Mouse (Mus musculus): ENCODE measurements around the gene Yju2. TPM values are rescaled to one million over a fixed set of nuclear protein-coding genes. Genes with fewer than 3 reads are reported as not detected.

Yju2 gene
- polyA plus RNA-seq, 1 experiment, result not detected

DNA sequence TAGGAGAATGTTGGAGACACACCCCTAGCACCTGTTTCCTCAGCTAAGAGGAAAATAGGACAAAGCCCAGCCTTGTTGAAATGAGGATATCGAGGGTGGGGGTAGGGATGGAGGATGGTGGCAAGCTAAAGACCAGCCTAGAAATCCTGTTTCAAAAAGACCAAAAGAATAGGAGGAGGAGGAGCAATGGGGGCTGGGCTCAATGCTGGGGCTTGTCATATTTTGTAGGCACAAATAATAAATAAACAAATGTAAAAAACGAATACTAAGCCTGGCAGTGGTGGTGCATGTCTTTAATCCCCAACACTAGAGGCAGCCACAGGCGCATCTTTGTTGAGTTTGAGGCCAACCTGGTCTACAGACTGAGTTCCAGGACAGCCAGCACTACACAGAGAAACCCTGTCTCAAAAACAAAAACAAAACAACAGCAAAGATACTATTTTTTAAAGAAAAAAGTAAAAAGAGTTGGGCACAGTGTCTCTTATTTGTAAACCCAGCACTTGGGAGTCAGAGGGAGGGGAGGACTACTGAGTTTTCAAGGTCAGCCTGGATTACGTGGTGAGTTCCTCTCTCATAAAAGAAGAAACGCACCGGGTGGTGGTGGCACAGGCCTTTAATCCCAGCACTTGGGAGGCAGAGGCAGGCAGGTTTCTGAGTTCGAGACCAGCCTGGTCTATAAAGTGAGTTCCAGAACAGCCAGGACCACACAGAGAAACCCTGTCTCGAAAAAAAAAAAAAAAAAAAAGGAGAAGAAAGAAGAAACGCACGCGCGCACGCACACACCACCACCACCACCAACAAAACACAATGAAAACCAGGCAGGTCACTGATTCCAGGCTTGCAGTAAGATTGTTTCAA lies 944 bp upstream of the Yju2 start:
- Histone ChIP-seq H3K27ac (ENCODE audit: insufficient read depth, low read depth, low read length) (0 out of 2 replicates have a peak overlapping the region, but pooled peaks have one; percentile 79), H3K4me1 (ENCODE audit: control insufficient read depth, insufficient read depth, low read length) (peaks cover 19% of the 10 kb centered on the region), H3K4me3 (ENCODE audit: insufficient read depth, low read depth, low read length) (peak overlapping the region; percentile 5; the same call in 1 of the 2 replicates)
- TF ChIP-seq CTCF (IDR thresholded peaks at IDR 0.05; ENCODE audit: insufficient read depth, low read depth, low read length) (no peak), POLR2A (IDR thresholded peaks at IDR 0.05; ENCODE audit: insufficient read depth, low read depth, low read length) (no peak)
- WGBS, result 72% methylated on average over 13 of the region's 13 CpGs

DNA sequence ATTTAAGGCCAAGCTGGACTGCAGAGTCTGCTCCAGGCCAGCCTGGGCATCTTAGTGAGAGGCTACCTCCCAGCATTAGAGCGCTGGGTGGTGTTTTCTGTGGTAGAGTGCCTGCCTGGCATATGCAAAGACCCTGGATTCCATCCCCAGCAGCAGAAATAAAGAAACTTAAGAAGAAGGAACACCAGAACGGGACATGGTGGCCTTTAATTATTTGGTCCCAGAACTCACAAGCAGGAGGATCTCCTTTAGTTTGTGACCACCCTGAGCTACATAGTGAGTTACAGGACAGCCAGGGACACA lies 364 bp upstream of the Yju2 start:
- Histone ChIP-seq H3K4me1 (ENCODE audit: control insufficient read depth, insufficient read depth, low read length) (peaks cover 23% of the 10 kb centered on the region), H3K4me3 (ENCODE audit: insufficient read depth, low read depth, low read length) (peak overlapping the region; percentile 5; the same call in 1 of the 2 replicates), H3K27ac (ENCODE audit: insufficient read depth, low read depth, low read length) (peak overlapping the region; percentile 79)
- TF ChIP-seq POLR2A (IDR thresholded peaks at IDR 0.05; ENCODE audit: insufficient read depth, low read depth, low read length), result no peak
- no peak for TF ChIP-seq CTCF (IDR thresholded peaks at IDR 0.05; ENCODE audit: insufficient read depth, low read depth, low read length)
- WGBS, result 28% methylated on average over 2 of the region's 2 CpGs

DNA sequence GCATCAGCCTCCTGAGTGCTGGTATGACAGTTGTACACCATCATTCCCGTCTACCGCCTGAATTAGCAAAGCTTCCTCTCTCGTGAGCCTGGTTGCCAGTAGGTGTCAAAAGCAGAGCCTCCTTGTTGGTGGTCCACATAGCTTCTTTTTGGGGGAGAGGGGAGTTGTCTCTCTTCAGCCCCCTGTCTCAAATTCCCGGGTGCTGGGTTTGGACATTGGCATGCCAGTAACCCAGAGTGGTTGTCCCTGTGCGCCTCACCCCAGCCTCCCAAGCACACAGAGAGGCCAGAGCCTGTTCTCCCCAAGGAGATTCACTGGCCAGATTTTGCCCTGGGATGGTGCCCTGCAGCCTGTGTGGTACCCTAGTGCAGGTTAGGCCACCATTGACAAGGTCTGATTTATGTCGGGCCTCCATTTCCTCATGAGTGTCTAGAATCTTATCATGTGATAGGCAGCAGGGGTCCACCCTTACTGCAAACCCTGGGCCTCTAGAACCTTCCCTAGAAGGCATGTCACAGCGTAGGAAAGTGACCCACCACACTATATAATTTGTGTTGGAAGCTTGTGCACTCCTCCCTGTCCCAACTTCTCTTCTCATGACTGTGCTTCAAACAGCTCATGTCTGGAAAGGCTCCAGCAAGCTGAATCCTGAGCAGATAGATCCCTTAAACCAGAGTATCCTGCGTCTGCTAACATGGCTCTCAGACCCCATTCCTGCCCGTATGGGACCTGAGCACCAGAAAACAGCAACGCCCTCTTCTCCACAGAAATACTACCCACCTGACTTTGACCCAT lies 1.2 kb downstream of the Yju2 start:
- Histone ChIP-seq H3K27ac (ENCODE audit: insufficient read depth, low read depth, low read length) (no peak overlapping the region), H3K4me1 (ENCODE audit: control insufficient read depth, insufficient read depth, low read length) (peaks cover 23% of the 10 kb centered on the region), H3K4me3 (ENCODE audit: insufficient read depth, low read depth, low read length) (no peak overlapping the region)
- WGBS, result 73% methylated on average over 10 of the region's 10 CpGs
- TF ChIP-seq POLR2A (IDR thresholded peaks at IDR 0.05; ENCODE audit: insufficient read depth, low read depth, low read length) (no peak), CTCF (IDR thresholded peaks at IDR 0.05; ENCODE audit: insufficient read depth, low read depth, low read length) (no peak)

DNA sequence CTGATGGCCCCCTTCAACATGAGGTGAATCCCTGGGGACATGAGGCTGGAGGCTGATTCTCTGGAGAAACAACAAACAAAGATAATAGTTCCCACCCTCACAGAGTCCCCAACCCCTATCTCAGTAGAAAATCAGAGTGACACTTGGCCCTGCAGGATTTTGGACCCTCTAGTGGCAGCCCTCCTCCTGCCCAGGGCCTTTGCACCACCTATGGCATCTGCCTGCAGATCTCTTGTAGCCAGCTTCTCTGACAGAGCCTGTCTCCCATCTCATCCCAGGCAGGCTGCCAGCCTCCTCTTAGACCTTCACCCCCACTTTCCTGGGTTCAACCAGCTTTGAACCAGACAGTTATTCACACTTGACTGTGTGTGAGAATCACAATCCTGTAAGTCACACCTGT lies 1.9 kb downstream of the Yju2 start:
- H3K4me1 ChIP-seq (ENCODE audit: control insufficient read depth, insufficient read depth, low read length), result peaks cover 23% of the 10 kb centered on the region
- no peak overlapping the region for H3K4me3 ChIP-seq (ENCODE audit: insufficient read depth, low read depth, low read length)
- no peak overlapping the region for H3K27ac ChIP-seq (ENCODE audit: insufficient read depth, low read depth, low read length)
- TF ChIP-seq CTCF (IDR thresholded peaks at IDR 0.05; ENCODE audit: insufficient read depth, low read depth, low read length) (no peak), POLR2A (IDR thresholded peaks at IDR 0.05; ENCODE audit: insufficient read depth, low read depth, low read length) (no peak)

DNA sequence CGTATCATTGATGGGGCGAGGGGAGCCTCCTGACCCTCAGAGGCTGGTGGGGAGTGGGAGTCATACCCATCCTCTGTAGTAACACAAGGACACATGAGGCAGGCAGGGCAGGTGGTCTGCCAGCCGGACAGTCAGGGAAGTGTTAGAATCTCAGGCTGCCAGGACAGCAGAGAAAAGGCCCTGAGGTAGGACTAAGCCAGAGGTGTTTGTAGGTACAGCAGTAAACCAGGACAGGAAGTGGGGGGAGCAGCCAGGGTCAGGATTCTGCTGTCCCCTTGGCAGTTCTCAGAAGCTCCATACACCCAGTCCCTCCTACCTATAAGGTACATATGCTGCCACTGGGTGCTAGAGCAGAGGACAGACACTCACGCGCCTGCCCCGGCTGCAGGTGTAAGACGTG lies 2.7 kb downstream of the Yju2 start:
- Histone ChIP-seq H3K4me3 (ENCODE audit: insufficient read depth, low read depth, low read length) (no peak overlapping the region), H3K4me1 (ENCODE audit: control insufficient read depth, insufficient read depth, low read length) (peaks cover 16% of the 10 kb centered on the region), H3K27ac (ENCODE audit: insufficient read depth, low read depth, low read length) (no peak overlapping the region)
- TF ChIP-seq CTCF (IDR thresholded peaks at IDR 0.05; ENCODE audit: insufficient read depth, low read depth, low read length) (no peak), POLR2A (IDR thresholded peaks at IDR 0.05; ENCODE audit: insufficient read depth, low read depth, low read length) (no peak)
- 98% methylated on average over 7 of the region's 7 CpGs for whole genome bisulfite sequencing

DNA sequence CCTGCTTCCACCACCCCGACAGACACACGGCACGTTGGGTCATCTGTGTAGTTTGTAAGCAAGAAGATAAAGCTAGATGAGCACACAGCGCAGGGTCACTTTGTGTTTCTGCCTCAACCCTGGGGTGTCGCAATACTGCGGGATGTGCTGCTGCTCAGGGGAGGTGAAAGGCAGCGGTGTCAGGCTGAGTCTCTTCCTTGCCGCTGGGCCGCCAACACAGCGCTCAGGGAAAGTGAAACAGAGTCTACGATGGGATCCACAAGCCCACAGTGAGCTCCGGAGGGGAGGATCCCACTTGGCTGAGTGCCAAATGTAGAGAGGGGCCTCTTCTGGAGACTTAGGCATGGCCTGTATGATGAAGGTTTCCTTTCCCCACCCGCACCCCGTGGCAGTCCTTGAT lies 4.3 kb downstream of the Yju2 start:
- no peak overlapping the region for H3K4me3 ChIP-seq (ENCODE audit: insufficient read depth, low read depth, low read length)
- 88% methylated on average over 14 of the region's 14 CpGs for WGBS
- H3K4me1 ChIP-seq (ENCODE audit: control insufficient read depth, insufficient read depth, low read length), result peaks cover 13% of the 10 kb centered on the region
- H3K27ac ChIP-seq (ENCODE audit: insufficient read depth, low read depth, low read length), result no peak overlapping the region
- TF ChIP-seq CTCF (IDR thresholded peaks at IDR 0.05; ENCODE audit: insufficient read depth, low read depth, low read length) (no peak), POLR2A (IDR thresholded peaks at IDR 0.05; ENCODE audit: insufficient read depth, low read depth, low read length) (no peak)

DNA sequence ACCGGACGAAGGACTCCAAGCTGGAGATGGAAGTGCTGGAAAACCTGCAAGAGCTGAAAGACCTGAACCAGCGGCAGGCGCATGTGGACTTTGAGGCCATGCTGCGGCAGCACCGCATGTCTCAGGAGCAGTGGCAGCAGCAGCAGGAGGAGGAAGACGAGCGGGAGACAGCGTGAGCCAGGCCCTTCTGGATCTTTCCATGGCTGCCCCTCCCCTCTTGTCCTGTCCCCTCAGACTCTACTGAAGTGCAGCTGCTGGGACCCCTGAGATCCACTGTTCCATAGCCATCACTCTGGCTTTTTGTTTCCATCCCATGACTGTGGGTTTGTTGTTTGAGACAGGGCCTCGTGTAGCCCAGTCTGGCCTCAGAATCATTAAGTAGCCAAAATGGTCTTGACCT lies 5.6 kb downstream of the Yju2 start:
- WGBS, result 94% methylated on average over 10 of the region's 10 CpGs
- Histone ChIP-seq H3K27ac (ENCODE audit: insufficient read depth, low read depth, low read length) (no peak overlapping the region), H3K4me3 (ENCODE audit: insufficient read depth, low read depth, low read length) (no peak overlapping the region), H3K4me1 (ENCODE audit: control insufficient read depth, insufficient read depth, low read length) (peaks cover 11% of the 10 kb centered on the region)
- TF ChIP-seq CTCF (IDR thresholded peaks at IDR 0.05; ENCODE audit: insufficient read depth, low read depth, low read length) (no peak), POLR2A (IDR thresholded peaks at IDR 0.05; ENCODE audit: insufficient read depth, low read depth, low read length) (no peak)

DNA sequence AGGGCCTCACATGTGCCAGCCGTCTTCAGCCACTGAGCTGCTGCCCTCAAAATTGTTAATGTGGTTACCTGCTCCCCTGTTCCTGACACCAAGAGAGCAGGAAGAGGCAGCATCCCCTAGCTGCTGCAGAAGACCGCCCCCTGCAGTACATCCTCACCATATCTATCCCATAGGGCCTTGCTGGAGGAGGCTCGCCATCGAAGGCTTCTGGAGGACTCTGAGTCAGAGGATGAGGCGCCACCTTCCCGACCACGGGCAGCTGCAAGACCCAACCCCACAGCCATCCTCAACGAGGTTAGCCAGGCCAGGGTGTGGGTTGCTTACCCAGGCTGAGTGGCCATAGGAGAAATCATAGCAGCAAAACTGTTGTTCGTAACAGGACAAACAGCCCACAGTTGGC lies 6.1 kb downstream of the Yju2 start:
- Histone ChIP-seq H3K4me3 (ENCODE audit: insufficient read depth, low read depth, low read length) (no peak overlapping the region), H3K27ac (ENCODE audit: insufficient read depth, low read depth, low read length) (no peak overlapping the region), H3K4me1 (ENCODE audit: control insufficient read depth, insufficient read depth, low read length) (peaks cover 12% of the 10 kb centered on the region)
- TF ChIP-seq POLR2A (IDR thresholded peaks at IDR 0.05; ENCODE audit: insufficient read depth, low read depth, low read length), result no peak
- no peak for TF ChIP-seq CTCF (IDR thresholded peaks at IDR 0.05; ENCODE audit: insufficient read depth, low read depth, low read length)
- 87% methylated on average over 9 of the region's 9 CpGs for WGBS

DNA sequence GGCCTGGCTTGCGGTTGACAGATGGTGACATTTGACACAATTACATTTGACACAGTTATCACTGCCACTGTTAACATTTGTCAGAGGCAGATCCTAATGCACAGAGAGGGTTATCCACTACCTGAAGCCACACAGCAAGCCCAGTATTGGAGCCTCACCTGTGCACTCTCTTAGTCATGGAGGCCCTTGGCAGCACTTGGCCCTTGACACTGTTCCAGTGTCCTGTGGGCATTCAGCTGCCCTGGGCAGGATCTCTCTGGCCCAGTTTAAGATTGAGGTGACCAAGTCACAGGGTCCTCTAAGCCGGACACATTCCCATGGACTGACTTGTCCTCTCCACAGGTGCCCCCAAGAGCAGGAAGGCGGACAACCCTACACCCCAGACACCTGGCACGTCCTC lies 8.3 kb downstream of the Yju2 start:
- TF ChIP-seq POLR2A (IDR thresholded peaks at IDR 0.05; ENCODE audit: insufficient read depth, low read depth, low read length), result no peak
- TF ChIP-seq CTCF (IDR thresholded peaks at IDR 0.05; ENCODE audit: insufficient read depth, low read depth, low read length), result no peak
- Histone ChIP-seq H3K4me1 (ENCODE audit: control insufficient read depth, insufficient read depth, low read length) (peaks cover 24% of the 10 kb centered on the region), H3K27ac (ENCODE audit: insufficient read depth, low read depth, low read length) (no peak overlapping the region), H3K4me3 (ENCODE audit: insufficient read depth, low read depth, low read length) (no peak overlapping the region)
- WGBS, result 96% methylated on average over 4 of the region's 4 CpGs
